Mouse (Mus musculus) retina, embryonic 14.5 days (tissue): Measurements from ENCODE around the gene 4922502D21Rik.
"Not testable (repeated sequence)": the region's sequence is repeated elsewhere in the genome, so short reads cannot be mapped to it uniquely, and the experiment has no call there.

Source experiments
- DNase-seq: peaks from one replicate; pipeline ENCODE4 v3.0.0-alpha.2; 2015; ENCODE audit warnings: low spot score

The 4922502D21Rik gene

GRCm38 (mm10) chr6:129331610-129332009, at the start of gene 4922502D21Rik:
Gene 4922502D21Rik (minus strand): TSS chr6:129331796.
- DNase-seq = no peak

GRCm38 (mm10) chr6:129380454-129380853, 48.9 kb upstream of the 4922502D21Rik start:
- DNase-seq = no peak

- DNase-seq = no peak
Measured at GRCm38 (mm10) chr6:129374937-129375471, 43.4 kb upstream of the 4922502D21Rik start.

GRCm38 (mm10) chr6:129369374-129370132, 38.0 kb upstream of the 4922502D21Rik start:
- DNase-seq = no peak

- DNase-seq = peak; percentile 91
Measured at GRCm38 (mm10) chr6:129365959-129366359, 34.4 kb upstream of the 4922502D21Rik start.

- DNase-seq = no peak
Measured at GRCm38 (mm10) chr6:129363942-129364341, 32.3 kb upstream of the 4922502D21Rik start.

GRCm38 (mm10) chr6:129359515-129359914, 27.9 kb upstream of the 4922502D21Rik start:
- DNase-seq = no peak

- DNase-seq = no peak
Measured at GRCm38 (mm10) chr6:129356430-129356829, 24.8 kb upstream of the 4922502D21Rik start.

- no peak for DNase-seq
Measured at GRCm38 (mm10) chr6:129355774-129356173, 24.2 kb upstream of the 4922502D21Rik start.

GRCm38 (mm10) chr6:129351091-129351490, 19.5 kb upstream of the 4922502D21Rik start:
- no peak for DNase-seq

- no peak for DNase-seq
Measured at GRCm38 (mm10) chr6:129349524-129350352, 18.1 kb upstream of the 4922502D21Rik start.

GRCm38 (mm10) chr6:129344408-129344807, 12.8 kb upstream of the 4922502D21Rik start:
- no peak for DNase-seq

GRCm38 (mm10) chr6:129342391-129342790, 10.8 kb upstream of the 4922502D21Rik start, which contains the start of gene Clec12a:
Gene Clec12a (plus strand): TSS chr6:129342691.
- DNase-seq = not testable (repeated sequence)

- DNase-seq = no peak
Measured at GRCm38 (mm10) chr6:129337751-129338150, 6.2 kb upstream of the 4922502D21Rik start.

- peak; percentile 51 for DNase-seq
Measured at GRCm38 (mm10) chr6:129333674-129334078, 2.1 kb upstream of the 4922502D21Rik start.

GRCm38 (mm10) chr6:129326568-129327150, 4.9 kb downstream of the 4922502D21Rik start:
- DNase-seq = no peak

GRCm38 (mm10) chr6:129326016-129326415, 5.6 kb downstream of the 4922502D21Rik start:
- DNase-seq = no peak

GRCm38 (mm10) chr6:129319331-129319730, 12.3 kb downstream of the 4922502D21Rik start:
- DNase-seq = no peak

GRCm38 (mm10) chr6:129318395-129318794, 13.2 kb downstream of the 4922502D21Rik start:
- no peak for DNase-seq

- DNase-seq = no peak
Measured at GRCm38 (mm10) chr6:129316463-129316862, 15.1 kb downstream of the 4922502D21Rik start.

GRCm38 (mm10) chr6:129315698-129316097, 15.9 kb downstream of the 4922502D21Rik start:
- no peak for DNase-seq

GRCm38 (mm10) chr6:129314655-129315168, 16.9 kb downstream of the 4922502D21Rik start:
- DNase-seq = no peak
